Mouse (Mus musculus) heart, embryonic 14.5 days (tissue): ENCODE results near the gene Fam204a. TPM values are rescaled to one million over a fixed set of nuclear protein-coding genes. Genes with fewer than 3 reads are reported as not detected.

ENCODE experiments used
- ATAC-seq: fragments of 200-750 bp; cut with Nextera tagmentation; 2 replicates; pipeline ENCODE4 v1.8.0; 2017; ENCODE audit warnings: low read depth, moderate TSS enrichment; ENCODE audit not compliant: insufficient number of reproducible peaks, insufficient read depth, low FRiP score
- H3K27ac ChIP-seq, 2 experiments: fragments of 200-500 bp in 1 of 2; fragments of 300-500 bp in 1 of 2; sonication (generic) in 1 of 2; replicated peaks in 1 of 2; 2 replicates each; pipeline ENCODE4 v1.5.1; 2012 to 2014; ENCODE audit warnings: low read depth in 2 of 2, low read length in 2 of 2, control low read depth in 1 of 2, mild to moderate bottlenecking in 1 of 2, mixed read lengths in 1 of 2; ENCODE audit not compliant: control insufficient read depth in 1 of 2, insufficient read depth in 1 of 2
- H3K27me3 ChIP-seq: fragments of 300-500 bp; sonication (generic); 2 replicates; pipeline ENCODE4 v1.6.1; 2014; ENCODE audit warnings: mild to moderate bottlenecking, low read length, control low read depth; ENCODE audit not compliant: control insufficient read depth, insufficient read depth
- H3K36me3 ChIP-seq: fragments of 300-500 bp; sonication (generic); 2 replicates; pipeline ENCODE4 v1.6.1; 2014; ENCODE audit warnings: mild to moderate bottlenecking, control low read depth, low read length, mixed read lengths; ENCODE audit not compliant: control insufficient read depth, insufficient read depth
- H3K4me1 ChIP-seq, 2 experiments: fragments of 200-500 bp in 1 of 2; fragments of 300-500 bp in 1 of 2; sonication (generic) in 1 of 2; 2 replicates each; pipeline ENCODE4 v1.6.1; 2012 to 2014; ENCODE audit warnings: low read length in 2 of 2, control low read depth in 1 of 2, mixed read lengths in 1 of 2; ENCODE audit not compliant: control insufficient read depth in 2 of 2, insufficient read depth in 2 of 2
- H3K4me2 ChIP-seq: fragments of 300-500 bp; sonication (generic); 2 replicates; pipeline ENCODE4 v1.6.1; 2014; ENCODE audit warnings: mild to moderate bottlenecking, low read length
- H3K4me3 ChIP-seq, 2 experiments: fragments of 200-500 bp in 1 of 2; fragments of 300-500 bp in 1 of 2; sonication (generic) in 1 of 2; 2 replicates each; pipeline ENCODE4 v1.5.1; 2012 to 2014; ENCODE audit warnings: low read length in 2 of 2, mild to moderate bottlenecking in 2 of 2, control low read depth in 1 of 2, low read depth in 1 of 2, moderate library complexity in 1 of 2; ENCODE audit not compliant: control insufficient read depth in 1 of 2, insufficient read depth in 1 of 2
- H3K9ac ChIP-seq: fragments of 300-500 bp; sonication (generic); 2 replicates; pipeline ENCODE4 v1.6.1; 2014; ENCODE audit warnings: mild to moderate bottlenecking, low read length
- H3K9me3 ChIP-seq: fragments of 300-500 bp; sonication (generic); 2 replicates; pipeline ENCODE4 v1.6.1; 2016; ENCODE audit warnings: low read length, control low read depth; ENCODE audit not compliant: control insufficient read depth
- WGBS: fragments of 180-500 bp; shearing (Covaris S2); extraction: QIAGEN DNeasy Blood & Tissue Kit; methylation state at CpG from one replicate; pipeline ENCODE4 v1.1.7; 2014; 5-methylcytosine and 5-hydroxymethylcytosine counted together
- polyA plus RNA-seq: library from polyadenylated mRNA; unstranded; fragments of >200 nt; fragmentation: Nextera tagmentation; extraction: Ambion mirVana; gene quantifications from 2 replicates; pipeline ENCODE4 v1.2.1, GENCODE M21; 2014

Fam204a gene
- polyA plus RNA-seq, 1 experiment from 2014 or later: 35.9 TPM

DNA sequence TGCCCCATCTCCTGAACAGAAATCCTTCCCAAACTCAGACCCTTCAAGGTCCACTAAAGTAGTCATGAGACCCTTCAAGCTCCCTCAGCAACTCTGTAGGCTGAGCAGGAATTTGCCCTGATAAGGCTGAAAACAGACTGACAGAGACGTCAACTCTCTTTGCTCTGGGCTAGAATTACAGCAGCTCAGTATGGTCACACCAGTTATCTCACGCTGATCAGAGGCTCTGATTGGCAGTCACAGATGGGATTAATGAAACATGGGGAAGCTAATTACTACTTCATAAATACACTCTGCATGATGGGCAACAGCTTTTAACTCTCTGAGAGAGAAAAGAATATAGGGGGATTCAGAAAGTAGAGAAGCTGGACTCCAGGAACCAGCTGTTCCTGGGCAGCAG lies 26.2 kb downstream of the Fam204a start:
- H3K9me3 ChIP-seq: no peaks in the 10 kb centered on the region
- no peak overlapping the region for H3K4me2 ChIP-seq
- no peak overlapping the region for H3K4me3 ChIP-seq
- no peak for ATAC-seq
- no peaks in the 10 kb centered on the region for H3K27me3 ChIP-seq
- no peak overlapping the region for H3K27ac ChIP-seq
- H3K36me3 ChIP-seq: 0 out of 2 replicates have a peak, but pooled peaks cover 5% of the 10 kb centered on the region
- WGBS: 13% methylated on average over 2 of the region's 2 CpGs
- H3K4me1 ChIP-seq: peaks cover 0 to 19% of the 10 kb centered on the region in 2 experiments
- no peak overlapping the region for H3K9ac ChIP-seq

DNA sequence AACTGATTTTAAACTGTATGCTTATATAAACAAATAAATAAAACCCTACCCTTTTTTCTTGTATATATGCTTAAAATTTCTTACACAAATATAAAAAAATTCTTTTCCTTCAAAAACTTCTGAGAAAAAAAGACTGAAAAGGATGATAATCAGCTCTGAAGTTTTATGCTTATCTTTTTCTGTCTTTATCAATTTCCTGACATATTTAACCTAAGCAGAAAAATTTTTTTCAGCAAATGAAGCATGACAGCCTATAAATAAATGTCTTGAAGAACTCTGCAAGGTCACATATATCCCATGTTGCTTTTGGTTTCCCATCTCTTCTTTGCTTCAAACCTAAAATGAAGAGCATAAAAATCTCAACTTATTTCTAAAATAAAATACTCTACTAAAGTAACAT lies 27.3 kb downstream of the Fam204a start:
- no peak for ATAC-seq
- Histone ChIP-seq H3K4me3 (no peak overlapping the region), H3K4me2 (no peak overlapping the region), H3K9me3 (no peaks in the 10 kb centered on the region), H3K27ac (no peak overlapping the region), H3K36me3 (peaks cover 10% of the 10 kb centered on the region), H3K27me3 (no peaks in the 10 kb centered on the region), H3K4me1 (peaks cover 0 to 19% of the 10 kb centered on the region in 2 experiments), H3K9ac (no peak overlapping the region)

DNA sequence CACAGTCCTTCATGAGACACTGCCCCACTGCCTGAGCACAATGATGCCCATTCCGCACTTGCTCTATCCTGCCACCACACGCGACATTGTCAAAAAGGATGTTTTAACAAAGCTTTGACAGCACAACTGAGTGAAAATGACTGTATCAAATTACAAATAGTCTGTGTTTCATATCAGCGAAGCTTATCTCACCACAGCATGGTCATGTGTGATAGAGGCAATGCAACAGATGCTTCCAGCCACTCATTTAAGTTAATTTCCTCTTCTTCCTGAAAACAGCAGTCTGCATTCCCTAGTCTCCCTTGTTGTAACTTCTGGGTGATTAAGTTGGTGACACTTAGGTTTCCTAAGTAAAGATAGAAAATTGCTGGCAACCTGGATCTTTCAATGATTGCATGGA lies 33.7 kb downstream of the Fam204a start:
- 76% methylated on average over 4 of the region's 4 CpGs for WGBS
- no peaks in the 10 kb centered on the region for H3K9me3 ChIP-seq
- no peak overlapping the region for H3K27ac ChIP-seq
- peaks cover 17% of the 10 kb centered on the region for H3K36me3 ChIP-seq
- H3K4me2 ChIP-seq: no peak overlapping the region
- no peak overlapping the region for H3K4me3 ChIP-seq
- H3K27me3 ChIP-seq: no peaks in the 10 kb centered on the region
- H3K4me1 ChIP-seq: peaks cover 0 to 12% of the 10 kb centered on the region in 2 experiments
- H3K9ac ChIP-seq: no peak overlapping the region
- no peak for ATAC-seq

DNA sequence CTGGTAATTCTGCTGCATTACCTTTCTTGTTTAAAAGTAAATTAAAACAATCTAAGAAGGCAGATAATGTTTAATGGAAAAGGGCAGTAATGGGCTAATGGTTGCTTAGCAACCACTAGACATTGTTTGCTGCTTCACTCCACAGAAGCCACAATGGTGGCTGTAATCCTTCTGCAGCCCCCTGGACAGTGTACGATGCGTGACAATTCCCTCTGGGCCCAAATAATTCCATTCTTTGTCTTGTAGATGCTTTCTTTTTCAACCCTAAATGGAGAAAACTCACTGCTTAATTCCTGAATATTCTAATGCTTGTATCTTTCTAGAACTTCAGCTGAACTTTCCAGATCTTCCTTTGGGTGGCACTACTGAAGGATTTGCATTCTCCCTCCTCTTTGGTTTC lies 37.3 kb downstream of the Fam204a start:
- Histone ChIP-seq H3K27me3 (no peaks in the 10 kb centered on the region), H3K4me1 (no peaks in the 10 kb centered on the region), H3K9ac (no peak overlapping the region), H3K9me3 (no peaks in the 10 kb centered on the region), H3K4me2 (no peak overlapping the region), H3K27ac (no peak overlapping the region), H3K4me3 (no peak overlapping the region), H3K36me3 (peaks cover 9% of the 10 kb centered on the region; the same call in 1 of the 2 replicates)
- no peak for ATAC-seq
- 81% methylated on average over 2 of the region's 2 CpGs for WGBS

GRCm38 (mm10) chr19:60182901-60183300 lies 43.6 kb downstream of the Fam204a start:
- no peaks in the 10 kb centered on the region for H3K4me1 ChIP-seq
- no peak overlapping the region for H3K27ac ChIP-seq
- H3K4me3 ChIP-seq: no peak overlapping the region
- whole genome bisulfite sequencing: 94% methylated on average over 1 of the region's 1 CpGs
- no peaks in the 10 kb centered on the region for H3K36me3 ChIP-seq
- no peaks in the 10 kb centered on the region for H3K9me3 ChIP-seq
- no peak overlapping the region for H3K9ac ChIP-seq
- no peak for ATAC-seq
- no peak overlapping the region for H3K4me2 ChIP-seq
- no peaks in the 10 kb centered on the region for H3K27me3 ChIP-seq

DNA sequence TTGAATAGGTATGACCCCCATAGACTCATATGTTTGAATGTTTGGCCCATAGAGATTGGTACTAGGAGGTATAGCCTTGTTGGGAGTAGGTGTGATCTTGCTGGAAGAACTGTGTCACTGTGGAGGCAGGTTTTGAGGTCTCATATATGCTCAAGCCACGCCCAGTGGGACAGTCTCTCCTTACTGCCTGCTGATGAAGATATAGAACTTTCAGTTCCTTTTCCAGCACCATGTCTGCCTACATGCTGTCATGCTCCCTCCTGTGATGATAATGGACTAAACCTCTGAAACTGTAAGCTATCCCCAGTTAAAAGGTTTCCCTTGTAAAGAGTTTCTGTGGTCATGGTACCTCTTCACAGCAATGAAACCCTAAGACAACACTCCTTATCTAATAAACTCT lies 44.3 kb downstream of the Fam204a start:
- H3K36me3 ChIP-seq: no peaks in the 10 kb centered on the region
- H3K9me3 ChIP-seq: no peaks in the 10 kb centered on the region
- no peak overlapping the region for H3K4me2 ChIP-seq
- H3K4me3 ChIP-seq: no peak overlapping the region
- no peaks in the 10 kb centered on the region for H3K27me3 ChIP-seq
- no peak overlapping the region for H3K27ac ChIP-seq
- WGBS: 89% methylated on average over 1 of the region's 1 CpGs
- ATAC-seq: no peak
- no peaks in the 10 kb centered on the region for H3K4me1 ChIP-seq
- no peak overlapping the region for H3K9ac ChIP-seq

- Histone ChIP-seq H3K27me3 (no peaks in the 10 kb centered on the region), H3K9me3 (no peaks in the 10 kb centered on the region), H3K36me3 (no peaks in the 10 kb centered on the region), H3K4me1 (no peaks in the 10 kb centered on the region), H3K4me3 (no peak overlapping the region), H3K27ac (no peak overlapping the region), H3K9ac (no peak overlapping the region), H3K4me2 (no peak overlapping the region)
- 75% methylated on average over 8 of the region's 8 CpGs for WGBS
- ATAC-seq: no peak
These were observed 47.5 kb downstream of the Fam204a start for GRCm38 (mm10) chr19:60178771-60179563.

DNA sequence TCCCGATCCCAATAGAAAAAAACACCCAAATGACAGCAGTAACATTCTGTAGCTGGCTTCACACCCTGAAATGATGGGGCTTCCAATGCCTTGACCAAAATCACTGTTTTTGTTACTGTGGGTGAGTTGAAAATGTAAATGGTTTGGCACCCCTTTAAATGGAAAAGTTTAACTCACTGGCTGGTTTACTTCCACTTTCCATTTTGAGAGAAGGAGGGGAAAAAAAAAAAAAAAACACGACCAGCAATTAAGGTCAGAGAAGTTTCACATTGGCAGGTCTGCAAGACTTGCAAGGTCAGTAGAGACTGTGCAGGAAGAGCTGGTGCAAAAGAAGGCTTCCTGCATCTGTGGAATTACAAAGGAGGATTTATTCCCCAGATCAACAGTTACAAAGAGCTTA lies 61.1 kb downstream of the Fam204a start:
- Histone ChIP-seq H3K4me1 (peaks cover 0 to 4% of the 10 kb centered on the region in 2 experiments; a peak in 1 of 4 replicates), H3K4me2 (no peak overlapping the region), H3K9me3 (no peaks in the 10 kb centered on the region), H3K9ac (no peak overlapping the region), H3K27ac (no peak overlapping the region), H3K27me3 (no peaks in the 10 kb centered on the region), H3K36me3 (no peaks in the 10 kb centered on the region), H3K4me3 (no peak overlapping the region)
- no peak for ATAC-seq
- WGBS: 33% methylated on average over 2 of the region's 2 CpGs
